Mouse (Mus musculus) 416B (cell line): ENCODE measurements around the gene Rps6ka5.

Experiments used
- DNase-seq: peaks from one replicate; pipeline ENCODE4 v3.0.0; 2011; ENCODE audit warnings: low read depth

Gene Rps6ka5

GRCm38 (mm10) chr12:100529651-100530050 lies 197.1 kb downstream of the Rps6ka5 start:
- no peak for DNase-seq

DNA sequence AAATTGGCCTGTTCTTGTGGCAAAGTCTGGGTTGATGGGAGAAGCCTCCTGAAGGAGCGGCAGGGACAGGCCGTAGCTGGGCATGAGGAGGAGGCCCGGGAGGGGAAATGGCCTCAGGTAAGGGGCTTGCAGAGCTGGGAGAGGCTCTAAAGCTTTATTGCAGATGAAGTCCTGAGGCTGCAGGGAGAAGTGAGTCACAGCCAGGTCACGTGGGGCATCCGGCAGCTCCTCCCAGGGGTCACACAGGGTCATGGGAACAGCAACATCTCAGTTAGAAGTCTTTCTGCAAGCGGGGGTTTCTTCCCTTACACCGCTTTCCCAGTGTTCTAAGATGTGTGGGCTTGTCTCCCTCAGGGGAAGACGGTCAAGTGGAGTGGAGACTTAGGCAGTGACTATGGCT lies 197.6 kb downstream of the Rps6ka5 start:
- DNase-seq, result peak; percentile 88

GRCm38 (mm10) chr12:100528246-100528645 lies 198.5 kb downstream of the Rps6ka5 start:
- DNase-seq, result peak; percentile 66

DNA sequence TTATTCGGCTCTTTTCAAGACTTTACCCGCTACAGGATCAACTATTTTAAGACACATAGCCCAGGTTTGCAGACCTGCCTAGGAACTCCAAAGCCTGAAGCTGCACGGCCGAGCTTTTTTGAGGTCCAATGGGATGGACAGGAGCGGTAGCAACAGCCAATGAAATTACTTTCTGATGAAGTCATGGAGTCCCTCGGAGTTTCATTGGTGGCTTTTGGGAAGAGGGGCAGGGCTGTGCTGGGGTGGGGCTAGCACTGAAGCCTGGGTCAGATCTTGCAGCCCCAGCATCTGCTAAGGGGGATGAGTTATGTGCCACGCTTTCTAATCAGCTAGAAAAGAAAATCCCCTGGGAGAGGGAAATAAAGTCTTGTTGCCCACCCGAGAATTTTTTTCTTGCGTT lies 199.0 kb downstream of the Rps6ka5 start:
- DNase-seq, result peak; percentile 45

DNA sequence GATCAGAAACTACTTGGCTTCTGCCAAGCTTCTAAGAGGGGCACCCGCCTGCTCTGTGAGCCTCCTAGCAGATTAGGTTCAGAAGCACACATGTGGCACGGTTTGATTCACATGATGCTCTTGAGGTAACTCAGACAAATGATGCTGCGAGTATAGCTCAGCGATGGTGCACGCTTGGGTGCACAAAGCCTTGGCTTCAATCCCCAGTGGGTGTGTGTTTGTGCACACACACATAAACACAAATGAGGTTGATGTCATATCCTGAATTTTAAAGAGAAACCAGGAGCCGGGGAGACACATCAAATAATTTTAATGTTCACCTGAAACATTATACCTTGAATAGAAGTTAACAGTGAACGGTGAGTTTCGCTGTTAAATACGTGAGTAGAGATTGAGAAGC lies 199.5 kb downstream of the Rps6ka5 start:
- no peak for DNase-seq

DNA sequence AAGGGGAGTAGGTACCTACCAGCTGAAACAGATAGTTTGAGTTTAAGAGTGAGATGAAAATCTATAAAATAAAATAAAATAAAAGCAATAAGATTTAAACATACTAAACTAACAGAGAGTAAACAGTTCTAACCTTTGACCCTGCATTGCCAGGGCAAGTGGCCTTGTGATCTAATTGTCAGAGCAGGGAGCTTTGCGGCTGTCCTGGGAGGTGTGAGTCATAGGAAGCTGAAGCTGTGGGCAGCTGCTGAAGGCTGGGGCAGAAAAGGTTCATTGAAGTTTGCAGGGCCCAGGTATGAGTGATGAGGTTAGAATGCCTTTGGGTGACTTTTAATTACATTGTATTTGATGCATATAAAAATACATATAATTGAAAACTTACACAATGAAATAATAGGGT lies 200.8 kb downstream of the Rps6ka5 start:
- peak; percentile 93 for DNase-seq

DNA sequence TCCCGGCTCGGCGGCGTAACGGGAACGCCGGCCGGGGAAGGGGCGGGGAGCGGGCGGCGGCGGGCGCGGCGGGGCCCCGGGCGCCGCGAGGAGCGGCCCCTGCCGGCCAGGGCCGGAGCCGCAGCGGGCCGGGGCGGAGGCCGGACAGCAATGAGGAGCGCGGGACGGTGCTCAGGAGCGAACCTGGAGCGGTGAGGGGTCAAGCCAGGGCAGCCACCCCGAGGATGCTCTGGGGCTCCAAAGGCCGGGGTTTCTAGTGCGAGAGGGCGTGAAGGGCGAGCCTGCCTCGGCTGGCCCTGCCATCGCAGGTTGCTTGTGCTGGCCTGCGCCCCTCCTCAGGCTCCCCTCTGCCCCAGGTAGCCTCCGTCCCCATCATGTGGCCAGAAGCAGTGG lies 206.0 kb downstream of the Rps6ka5 start, which contains the start of gene Ttc7b:
TSS of gene Ttc7b (minus strand) at position 33 of the 393 bp plus-strand sequence.
- peak; percentile 24 for DNase-seq

DNA sequence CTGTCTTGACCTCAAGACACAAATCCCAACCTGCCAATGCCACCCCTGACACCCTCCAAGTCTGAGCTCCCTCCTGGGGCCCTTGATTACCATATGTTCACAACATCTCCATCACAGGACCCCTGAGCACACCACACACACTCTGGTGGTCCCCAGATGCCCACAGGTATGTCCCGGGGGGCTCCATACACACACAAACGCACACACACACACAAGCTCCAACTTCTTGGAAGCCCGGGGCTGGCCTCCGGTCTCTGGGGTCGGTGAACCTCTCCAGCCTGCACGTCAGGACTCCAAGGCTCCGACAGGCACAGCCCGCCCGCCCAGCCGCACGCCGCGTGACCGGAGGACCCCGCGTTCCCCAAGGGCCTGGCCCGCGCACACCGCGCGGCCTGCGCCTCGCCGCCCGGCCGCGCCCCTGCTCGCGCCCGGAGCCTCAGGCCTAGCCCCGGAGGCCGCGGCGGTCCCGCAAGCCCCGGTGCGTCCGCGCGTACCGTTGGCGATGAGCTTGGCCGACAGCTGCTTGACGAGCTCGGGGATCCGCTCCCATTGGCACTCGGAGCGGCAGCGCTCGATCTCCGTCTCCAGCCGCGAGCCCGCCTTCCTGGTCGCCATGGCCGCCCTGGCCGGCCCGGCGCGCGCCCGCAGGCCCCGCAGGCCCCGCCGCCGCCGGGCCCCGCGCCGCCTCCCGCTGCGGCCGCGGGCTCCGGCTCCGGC lies 206.5 kb downstream of the Rps6ka5 start:
- peak; percentile 43 for DNase-seq

GRCm38 (mm10) chr12:100519684-100520076 lies 207.1 kb downstream of the Rps6ka5 start:
- DNase-seq, result peak; percentile 45

GRCm38 (mm10) chr12:100517371-100517770 lies 209.4 kb downstream of the Rps6ka5 start:
- no peak for DNase-seq

DNA sequence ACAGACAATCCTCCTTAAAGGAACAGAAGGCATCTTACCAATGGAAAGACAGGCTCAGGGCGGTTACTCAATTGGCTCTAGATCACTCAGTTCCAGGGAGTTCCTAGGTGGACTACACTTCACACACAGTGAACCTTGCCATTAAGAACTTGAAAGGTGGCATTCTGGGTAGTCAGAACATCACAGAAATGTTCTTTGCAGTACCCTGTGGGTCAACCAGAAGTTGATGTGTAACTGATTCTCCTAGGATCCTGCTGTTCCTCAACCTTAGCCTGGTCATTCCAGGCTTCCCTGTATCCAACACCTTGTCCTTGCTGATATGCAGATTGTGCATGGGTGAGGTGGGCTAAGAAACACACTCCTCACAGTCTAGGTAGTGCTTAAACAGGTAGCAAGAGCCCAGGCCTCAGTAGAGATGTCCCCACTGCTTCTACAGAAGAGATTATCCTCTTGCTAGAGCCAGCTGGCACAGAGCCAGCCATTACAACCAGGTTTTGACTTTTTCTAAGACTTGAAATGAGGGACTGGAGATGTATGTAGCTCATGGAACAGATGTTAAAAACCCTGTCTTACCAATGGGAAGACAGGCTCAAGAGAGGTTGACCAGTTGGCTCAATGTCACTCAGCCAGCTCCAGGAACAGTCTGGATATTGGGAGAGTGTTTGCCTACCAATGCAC lies 210.5 kb downstream of the Rps6ka5 start:
- peak; percentile 49 for DNase-seq

DNA sequence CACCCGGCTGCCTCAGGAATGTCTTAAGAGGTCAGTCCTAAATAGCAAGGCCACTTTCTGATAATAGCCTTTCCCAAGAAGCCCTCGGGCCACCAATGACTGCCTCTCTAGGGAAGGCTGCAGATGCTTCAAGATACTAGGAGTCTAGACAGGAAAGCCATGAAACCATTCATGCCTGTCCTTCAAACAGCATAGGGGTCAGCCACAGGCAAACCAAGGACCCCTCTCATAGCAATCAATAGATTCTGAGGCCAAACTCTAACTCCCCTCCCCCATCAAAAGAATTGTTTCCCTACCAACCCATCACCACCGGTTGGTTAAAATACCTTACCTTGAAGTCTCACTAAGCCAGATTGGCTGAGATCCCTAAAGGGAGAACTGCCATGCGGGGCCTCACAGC lies 211.3 kb downstream of the Rps6ka5 start:
- DNase-seq, result no peak

DNA sequence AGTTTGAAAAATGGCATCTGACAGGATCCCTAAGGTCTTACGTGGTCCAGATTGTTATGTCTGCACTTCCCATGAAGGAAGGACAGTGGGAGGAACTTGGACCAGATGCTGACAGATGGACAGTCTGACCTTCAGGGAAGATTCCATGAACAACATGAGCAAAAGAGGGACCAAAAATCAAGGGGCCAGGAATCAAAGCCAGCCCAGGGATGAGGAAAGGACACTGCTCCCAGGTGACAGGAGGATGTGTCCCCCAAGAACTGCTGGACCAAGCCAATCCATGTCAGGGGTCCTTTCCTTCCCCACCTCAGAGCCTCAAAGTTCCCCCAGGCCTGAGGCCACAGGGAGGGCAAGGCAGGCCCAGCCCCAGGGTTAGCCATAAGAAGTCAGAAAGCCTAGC lies 212.2 kb downstream of the Rps6ka5 start:
- DNase-seq, result no peak

DNA sequence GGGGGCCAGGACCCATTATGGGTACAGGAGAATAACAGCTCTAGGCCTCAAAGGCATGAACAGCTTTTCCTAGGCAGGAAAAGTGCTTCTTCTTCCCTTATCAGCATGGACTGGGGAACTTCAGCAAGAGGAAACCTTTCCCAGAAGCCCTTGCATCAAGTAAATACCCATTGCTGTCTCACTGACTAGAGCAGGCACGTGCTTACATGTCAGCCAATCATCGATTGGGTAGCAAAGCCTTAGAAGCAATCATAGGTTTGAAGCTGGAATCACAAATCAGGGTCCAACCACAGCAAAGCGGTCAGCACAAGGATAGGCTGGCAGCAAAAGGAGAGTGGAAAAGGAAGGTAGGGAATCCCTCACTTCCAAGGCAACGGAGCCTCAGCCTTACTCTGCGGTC lies 213.7 kb downstream of the Rps6ka5 start:
- no peak for DNase-seq

- DNase-seq, result no peak
Observed at GRCm38 (mm10) chr12:100512641-100513040, 214.1 kb downstream of the Rps6ka5 start.

DNA sequence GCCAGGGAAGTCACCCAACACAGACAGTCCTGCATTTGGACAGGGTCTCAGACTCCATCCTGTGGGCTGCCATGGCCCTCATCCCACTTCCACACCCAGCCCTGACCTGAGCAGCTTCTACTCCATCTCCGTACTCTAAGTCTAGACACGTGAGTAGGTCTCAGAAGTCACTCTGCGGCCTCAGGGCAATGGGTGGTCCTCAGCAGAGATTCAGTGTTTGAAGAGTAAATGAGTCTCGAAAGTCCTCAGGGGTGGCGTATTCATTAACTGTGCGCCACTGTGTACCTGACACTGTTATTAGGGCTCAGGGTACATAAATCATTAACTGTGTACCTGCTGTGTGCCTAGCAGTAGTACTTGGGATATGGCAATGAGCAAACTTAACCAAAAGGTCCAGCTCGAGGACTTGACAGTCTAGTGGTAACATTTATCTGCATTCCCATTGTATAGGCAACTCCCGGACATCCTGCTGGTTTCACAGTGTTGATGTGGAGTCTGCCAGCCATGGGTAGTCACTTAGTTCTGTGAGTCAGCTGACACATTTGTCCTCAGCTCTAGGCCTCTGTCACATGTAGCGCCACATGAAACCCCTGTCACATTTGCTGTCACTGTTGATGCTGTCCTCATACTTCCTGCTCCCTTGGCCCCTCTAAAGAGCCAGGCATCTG lies 217.0 kb downstream of the Rps6ka5 start:
- peak; percentile 54 for DNase-seq

DNA sequence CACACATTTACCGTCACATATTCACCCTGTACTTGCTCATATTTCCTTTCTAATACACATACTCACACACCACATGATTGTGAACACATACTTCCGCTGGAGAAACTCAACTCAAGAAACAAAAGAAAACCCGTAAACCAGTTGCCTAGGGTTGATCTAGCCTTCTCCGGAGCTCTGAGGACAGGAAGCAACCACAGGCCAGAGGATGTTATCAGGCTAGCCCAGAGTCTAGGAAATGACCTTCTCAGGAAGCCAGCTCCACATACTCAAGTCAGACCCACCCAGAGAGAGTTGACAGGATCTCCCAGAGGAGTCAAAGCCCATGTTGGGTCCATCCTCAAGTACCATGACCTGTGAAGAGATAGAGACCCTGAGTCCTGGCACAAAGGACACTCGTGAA lies 218.1 kb downstream of the Rps6ka5 start:
- DNase-seq, result peak; percentile 98

- peak; percentile 88 for DNase-seq
Observed at GRCm38 (mm10) chr12:100505484-100505883, 221.3 kb downstream of the Rps6ka5 start.

GRCm38 (mm10) chr12:100504585-100504984 lies 222.2 kb downstream of the Rps6ka5 start:
- no peak for DNase-seq

DNA sequence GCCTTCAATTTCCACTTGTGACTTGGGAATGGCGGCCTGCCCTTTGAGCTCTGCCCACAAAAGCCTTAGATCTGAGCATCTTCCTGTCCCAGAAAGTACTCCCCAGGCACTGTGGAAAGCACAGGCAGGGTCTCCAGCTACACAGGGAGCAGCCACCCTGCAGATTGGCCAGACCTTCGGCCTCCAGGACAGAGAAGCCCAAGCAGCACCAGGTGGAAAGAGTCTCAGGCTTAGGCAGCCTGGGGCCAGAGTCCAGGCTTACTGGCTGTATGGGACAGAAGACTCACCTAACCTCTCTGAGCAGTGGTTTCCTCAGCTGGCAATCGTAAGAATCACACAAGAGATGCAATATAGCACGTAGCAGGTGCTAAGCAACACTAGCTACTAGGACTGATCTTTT lies 223.1 kb downstream of the Rps6ka5 start:
- no peak for DNase-seq

DNA sequence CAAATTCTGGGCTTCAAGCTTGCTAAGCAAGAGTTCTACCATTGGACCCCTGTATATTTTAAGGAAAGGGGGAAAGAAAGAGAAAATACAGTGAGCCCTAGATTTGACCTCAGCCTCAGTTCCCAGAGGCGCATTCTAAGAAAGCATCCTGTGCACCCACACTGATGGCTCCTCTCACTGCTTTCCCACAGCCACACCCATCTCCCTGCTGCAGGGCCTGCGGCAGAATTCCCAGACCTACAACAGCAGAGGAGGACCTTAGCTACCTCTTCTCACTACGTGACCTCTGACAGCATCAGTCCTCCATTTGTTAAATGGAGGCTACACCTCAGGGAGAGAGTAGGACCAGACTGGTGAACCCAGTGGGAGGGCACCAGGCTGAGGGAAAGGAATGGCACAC lies 224.2 kb downstream of the Rps6ka5 start:
- no peak for DNase-seq

- DNase-seq, result peak; percentile 72
Observed at GRCm38 (mm10) chr12:100501261-100501660, 225.5 kb downstream of the Rps6ka5 start.

DNA sequence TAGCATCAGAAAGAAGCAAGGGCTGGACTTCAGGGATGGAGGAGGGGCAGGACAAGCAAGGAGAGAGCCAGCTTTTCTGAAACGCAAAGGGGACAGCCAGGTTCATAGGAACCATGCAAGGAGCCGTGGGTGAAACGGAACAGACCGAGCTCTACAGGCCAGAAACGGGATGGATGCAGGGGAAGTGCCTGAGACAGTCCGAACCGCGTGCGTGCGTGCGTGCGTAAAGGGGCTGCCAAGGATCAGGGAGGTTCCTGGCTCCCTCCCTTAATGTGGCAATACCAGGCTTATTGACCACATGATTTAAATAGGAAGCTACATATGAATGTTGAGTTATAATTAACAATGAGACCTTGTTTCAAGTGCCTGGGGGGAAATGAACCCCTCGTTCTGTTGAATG lies 227.3 kb downstream of the Rps6ka5 start:
- DNase-seq, result no peak
